Mouse (Mus musculus) testis, adult 2 months (tissue): ENCODE data around the gene Atoh8.

Experiments used
- CTCF ChIP-seq: fragments of 200-500 bp; IDR thresholded peaks from 2 replicates; pipeline ENCODE4 v1.5.1; 2012; ENCODE audit warnings: low read depth, mild to moderate bottlenecking, inconsistent platforms, low read length, moderate library complexity; ENCODE audit not compliant: control insufficient read depth, insufficient read depth, insufficient replicate concordance
- POLR2A ChIP-seq: fragments of 200-500 bp; IDR thresholded peaks from 2 replicates; pipeline ENCODE4 v1.6.1; 2012; ENCODE audit warnings: low read depth, mild to moderate bottlenecking, inconsistent platforms, low read length, moderate library complexity; ENCODE audit not compliant: control insufficient read depth

GRCm38 (mm10) chr6:72221271-72221670 lies 14.1 kb downstream of the Atoh8 start:
- no peak for TF ChIP-seq CTCF
- no peak for TF ChIP-seq POLR2A
